Mouse (Mus musculus) ovary, adult 2 months (tissue): ENCODE measurements around the gene Olfr661. TPM values are rescaled to one million over a fixed set of nuclear protein-coding genes. Genes with fewer than 3 reads are reported as not detected.

Experiments used
- polyA plus RNA-seq: library from polyadenylated mRNA; depleted of rRNA; stranded (reverse); fragments of >200 nt; gene quantifications from 2 replicates; pipeline ENCODE4 v1.2.3, GENCODE M21; 2012; rRNA removed

The Olfr661 gene
- polyA plus RNA-seq = not detected in 2 replicates

GRCm38 (mm10) chr7:104686201-104686600 is at the start of gene Olfr661:
Olfr661 (plus strand) TSS chr7:104686501.

GRCm38 (mm10) chr7:104646841-104647482 is 39.3 kb upstream of the Olfr661 start, which contains the start of gene Olfr658:
Olfr658 (minus strand) TSS chr7:104647305.

DNA sequence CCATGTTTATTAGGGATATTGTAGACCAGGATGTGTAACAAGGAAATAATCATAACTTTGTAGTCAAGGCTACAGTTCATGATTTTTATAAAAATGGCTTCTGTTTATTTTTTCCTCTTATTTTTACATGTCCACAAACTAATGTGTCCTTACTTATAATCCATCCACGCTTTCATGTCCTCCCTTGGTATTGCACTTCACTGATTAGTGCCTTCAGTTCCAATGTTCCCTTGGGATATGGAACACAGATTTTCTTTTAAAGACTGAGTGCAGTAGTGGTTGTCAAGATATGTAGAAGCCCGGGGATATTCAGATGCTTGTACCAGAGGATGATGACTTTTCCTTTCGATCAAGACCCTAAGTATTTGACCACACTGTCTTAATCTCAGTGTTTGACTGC is 19.8 kb upstream of the Olfr661 start, which contains the start of gene Olfr659:
Gene Olfr659, plus strand, starts transcription at position 301 of the 400 bp plus-strand sequence.

Other genes with a start within 250 kb of the Olfr661 start
- gene Trim30a, start 221.3 kb upstream of the Olfr661 start, polyA plus RNA-seq = 1.5 and 2.3 TPM in 2 replicates
- 1.5 and 2.5 TPM in 2 replicates for gene Trim30d, start 178.7 kb upstream of the Olfr661 start, polyA plus RNA-seq
- gene Olfr651, start 136.4 kb upstream of the Olfr661 start, polyA plus RNA-seq = not detected in 2 replicates
- not detected in 2 replicates for gene Olfr652, start 125.6 kb upstream of the Olfr661 start, polyA plus RNA-seq
- not detected in 2 replicates for gene Olfr653, start 109.2 kb upstream of the Olfr661 start, polyA plus RNA-seq
- not detected in 2 replicates for gene Olfr654, start 99.5 kb upstream of the Olfr661 start, polyA plus RNA-seq
- gene Olfr655, start 84.7 kb upstream of the Olfr661 start, polyA plus RNA-seq = not detected in 2 replicates
- not detected in 2 replicates for gene Olfr656, start 72.5 kb upstream of the Olfr661 start, polyA plus RNA-seq
- gene Olfr657, start 61.7 kb upstream of the Olfr661 start, polyA plus RNA-seq = not detected in 2 replicates
- gene Olfr658, start 39.2 kb upstream of the Olfr661 start, polyA plus RNA-seq = not detected in 2 replicates
- gene Olfr659, start 19.7 kb upstream of the Olfr661 start, polyA plus RNA-seq = not detected in 2 replicates
- not detected in 2 replicates for gene Usp17le, start 91.0 kb downstream of the Olfr661 start, polyA plus RNA-seq
- gene Usp17lb, start 156.1 kb downstream of the Olfr661 start, polyA plus RNA-seq = not detected in 2 replicates
- gene Usp17la, start 170.5 kb downstream of the Olfr661 start, polyA plus RNA-seq = not detected in 2 replicates
- gene Olfr665, start 191.5 kb downstream of the Olfr661 start, polyA plus RNA-seq = not detected in 2 replicates
- not detected in 2 replicates for gene Olfr666, start 209.5 kb downstream of the Olfr661 start, polyA plus RNA-seq
- not detected in 2 replicates for gene Olfr667, start 235.0 kb downstream of the Olfr661 start, polyA plus RNA-seq
- not detected in 2 replicates for gene Olfr668, start 241.6 kb downstream of the Olfr661 start, polyA plus RNA-seq
- gene Olfr669, start 247.7 kb downstream of the Olfr661 start, polyA plus RNA-seq = not detected in 2 replicates